Mouse (Mus musculus) lung, postnatal 0 days (tissue): ENCODE data around the gene Efna5.

ENCODE experiments used
- CTCF ChIP-seq: IDR thresholded peaks from 2 replicates; pipeline ENCODE4 v1.5.1; 2016; ENCODE audit warnings: antibody characterized with exemption, mild to moderate bottlenecking
- EP300 ChIP-seq: IDR thresholded peaks from 2 replicates; pipeline ENCODE4 v1.6.1; 2016; ENCODE audit warnings: antibody characterized with exemption, mild to moderate bottlenecking, control low read depth

DNA sequence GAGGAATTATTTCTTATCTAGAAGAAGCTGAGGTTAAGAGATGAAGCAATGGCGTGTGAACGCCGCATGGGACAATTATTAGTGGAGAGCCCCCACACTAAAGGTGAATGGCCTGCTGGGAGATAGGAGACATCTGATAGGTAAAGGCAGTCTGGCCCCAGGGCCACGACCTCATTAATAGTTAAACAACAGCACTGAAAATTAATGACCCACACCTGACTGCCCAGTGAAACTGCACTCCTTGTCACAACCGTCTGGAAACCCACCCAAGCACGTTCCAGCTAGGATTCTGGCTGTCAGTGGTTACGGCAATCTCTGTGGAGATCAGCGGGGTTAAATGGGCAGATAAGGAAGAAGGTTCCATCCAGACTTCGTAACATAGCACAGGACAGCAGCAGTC is 134.3 kb downstream of the Efna5 start:
- TF ChIP-seq CTCF (no peak), EP300 (no peak)
